Mouse (Mus musculus): ENCODE data around the gene Sppl2a. TPM values are rescaled to one million over a fixed set of nuclear protein-coding genes. Genes with fewer than 3 reads are reported as not detected.
"Not testable (repeated sequence)": the region's sequence is repeated elsewhere in the genome, so short reads cannot be mapped to it uniquely, and the experiment has no call there.

Sppl2a gene
- total RNA-seq, 2 experiments from 2014 or later = 43.5 to 49.9 TPM

- no peak for DNase-seq
These were observed 38.8 kb downstream of the Sppl2a start for GRCm38 (mm10) chr2:126894245-126894644.

- DNase-seq = no peak
These were observed 40.7 kb downstream of the Sppl2a start for GRCm38 (mm10) chr2:126892316-126892715.

- DNase-seq = no peak
These were observed 41.3 kb downstream of the Sppl2a start for GRCm38 (mm10) chr2:126891743-126892142.

GRCm38 (mm10) chr2:126887141-126887540 is 45.9 kb downstream of the Sppl2a start:
- DNase-seq = no peak

GRCm38 (mm10) chr2:126885871-126886270 is 47.2 kb downstream of the Sppl2a start:
- DNase-seq = no peak

- not testable (repeated sequence) for DNase-seq
These were observed 50.3 kb downstream of the Sppl2a start for GRCm38 (mm10) chr2:126882711-126883110.

- DNase-seq = no peak
These were observed 55.0 kb downstream of the Sppl2a start for GRCm38 (mm10) chr2:126877991-126878390.

- DNase-seq = peak; percentile 94
These were observed 56.9 kb downstream of the Sppl2a start, which contains the start of gene Trpm7 for GRCm38 (mm10) chr2:126875871-126876796. Trpm7 (minus strand) TSS chr2:126876230.

GRCm38 (mm10) chr2:126875516-126875835 is 57.6 kb downstream of the Sppl2a start:
- peak; percentile 44 for DNase-seq

- DNase-seq = no peak
These were observed 58.1 kb downstream of the Sppl2a start for GRCm38 (mm10) chr2:126874809-126875515.

GRCm38 (mm10) chr2:126866301-126866700 is 66.7 kb downstream of the Sppl2a start:
- DNase-seq = no peak

- DNase-seq = no peak
These were observed 67.4 kb downstream of the Sppl2a start for GRCm38 (mm10) chr2:126865501-126866199.

- no peak for DNase-seq
These were observed 68.0 kb downstream of the Sppl2a start for GRCm38 (mm10) chr2:126865026-126865425.

GRCm38 (mm10) chr2:126844751-126845150 is 88.3 kb downstream of the Sppl2a start:
- no peak for DNase-seq

Small RNAs within 50 kb of the gene (microRNA-seq; reads per million reads assigned to microRNA genes)
- 0 to 1.6 reads per million in 2 experiments for gene Mir3473g

Other genes with a start within 250 kb of the Sppl2a start
- 10 to 100 TPM; 28.8 to 30.3 TPM for gene Usp8, start 225.9 kb downstream of the Sppl2a start, total RNA-seq (2021)
- gene Usp50, start 149.8 kb downstream of the Sppl2a start, total RNA-seq (2021) = not detected
- 10 to 100 TPM; 56.5 to 62.5 TPM for gene Trpm7, start 57.0 kb downstream of the Sppl2a start, total RNA-seq (2021)
- gene Ap4e1, start 75.5 kb upstream of the Sppl2a start, total RNA-seq (2021) = 1 to 10 TPM; 8.6 to 8.8 TPM
- gene Blvra, start 137.4 kb upstream of the Sppl2a start, total RNA-seq (2021) = 10 to 100 TPM; 26.0 to 26.2 TPM
- gene Ncaph, start 200.7 kb upstream of the Sppl2a start, total RNA-seq (2021) = 10 to 100 TPM; 34.7 to 38.3 TPM
- 10 to 100 TPM; 10.4 to 11.2 TPM for gene Itpripl1, start 210.2 kb upstream of the Sppl2a start, total RNA-seq (2021)